Mouse (Mus musculus) hindbrain, embryonic 15.5 days (tissue): ENCODE results near the gene Tlr3. TPM values are rescaled to one million over a fixed set of nuclear protein-coding genes. Genes with fewer than 3 reads are reported as not detected.
A peak's percentile ranks its signal among the peaks of the same experiment; 100 is the strongest.

Source experiments
- ATAC-seq: fragments of 200-750 bp; cut with Nextera tagmentation; 2 replicates; pipeline ENCODE4 v1.8.0; 2017; ENCODE audit warnings: low read depth, moderate number of reproducible peaks, moderate TSS enrichment; ENCODE audit not compliant: low FRiP score
- H3K27ac ChIP-seq: fragments of 300-500 bp; sonication (generic); replicated peaks from 2 replicates; pipeline ENCODE4 v1.5.1; 2015; ENCODE audit warnings: mild to moderate bottlenecking, inconsistent platforms
- H3K27me3 ChIP-seq: fragments of 300-500 bp; sonication (generic); 2 replicates; pipeline ENCODE4 v1.6.1; 2015; ENCODE audit warnings: control low read depth, inconsistent platforms
- H3K36me3 ChIP-seq: fragments of 300-500 bp; sonication (generic); 2 replicates; pipeline ENCODE4 v1.6.1; 2015; ENCODE audit warnings: control low read depth, inconsistent platforms
- H3K4me1 ChIP-seq: fragments of 300-500 bp; sonication (generic); replicated peaks from 2 replicates; pipeline ENCODE4 v1.6.1; 2015; ENCODE audit warnings: control low read depth, inconsistent platforms
- H3K4me2 ChIP-seq: fragments of 300-500 bp; sonication (generic); 2 replicates; pipeline ENCODE4 v1.6.1; 2015; ENCODE audit warnings: moderate library complexity, mild to moderate bottlenecking, inconsistent platforms
- H3K4me3 ChIP-seq: fragments of 300-500 bp; sonication (generic); 2 replicates; pipeline ENCODE4 v1.5.1; 2015; ENCODE audit warnings: mild to moderate bottlenecking, inconsistent platforms
- H3K9ac ChIP-seq: fragments of 300-500 bp; sonication (generic); 2 replicates; pipeline ENCODE4 v1.6.1; 2015; ENCODE audit warnings: inconsistent platforms
- H3K9me3 ChIP-seq: fragments of 300-500 bp; sonication (generic); 2 replicates; pipeline ENCODE4 v1.6.1; 2016; ENCODE audit warnings: control low read depth, inconsistent platforms
- WGBS: fragments of 180-500 bp; shearing (Covaris S2); methylation state at CpG from one replicate; pipeline ENCODE4 v1.1.7; 2015; 5-methylcytosine and 5-hydroxymethylcytosine counted together
- polyA plus RNA-seq: library from polyadenylated mRNA; unstranded; fragments of >200 nt; fragmentation: Nextera tagmentation; extraction: Ambion mirVana; gene quantifications from 2 replicates; pipeline ENCODE4 v1.2.1, GENCODE M21; 2015

Tlr3 gene
- polyA plus RNA-seq: 0.74 and 1.4 TPM in 2 replicates

- Histone ChIP-seq H3K9me3 (no peaks in the 10 kb centered on the region), H3K27me3 (no peaks in the 10 kb centered on the region), H3K4me3 (peak within 1 kb of the TSS; percentile 33), H3K27ac (peak within 1 kb of the TSS; percentile 40; the same call in 1 of the 2 replicates), H3K4me1 (0 out of 2 replicates have a peak, but pooled peaks cover 4% of the 10 kb centered on the region), H3K36me3 (no peaks in the 10 kb centered on the region), H3K4me2 (peak within 1 kb of the TSS; percentile 55), H3K9ac (peak within 1 kb of the TSS; percentile 26)
- WGBS: 61% methylated on average over 2 of the region's 2 CpGs
- ATAC-seq: no peak
Observed at GRCm38 (mm10) chr8:45410882-45411281, at the start of gene Tlr3. TSS of gene Tlr3 (minus strand) at chr8:45411080.

GRCm38 (mm10) chr8:45457874-45458273 is 47.0 kb upstream of the Tlr3 start:
- no peaks in the 10 kb centered on the region for H3K9me3 ChIP-seq
- no peak overlapping the region for H3K4me3 ChIP-seq
- no peaks in the 10 kb centered on the region for H3K4me1 ChIP-seq
- no peak overlapping the region for H3K9ac ChIP-seq
- no peaks in the 10 kb centered on the region for H3K36me3 ChIP-seq
- no peaks in the 10 kb centered on the region for H3K27me3 ChIP-seq
- H3K4me2 ChIP-seq: no peak overlapping the region
- no peak overlapping the region for H3K27ac ChIP-seq
- ATAC-seq: no peak

GRCm38 (mm10) chr8:45454426-45454825 is 43.5 kb upstream of the Tlr3 start:
- Histone ChIP-seq H3K4me2 (no peak overlapping the region), H3K27ac (no peak overlapping the region), H3K9me3 (no peaks in the 10 kb centered on the region), H3K4me3 (no peak overlapping the region), H3K27me3 (no peaks in the 10 kb centered on the region), H3K9ac (no peak overlapping the region), H3K36me3 (no peaks in the 10 kb centered on the region), H3K4me1 (no peaks in the 10 kb centered on the region)
- 57% methylated on average over 6 of the region's 6 CpGs for WGBS
- ATAC-seq: peak; percentile 90

- H3K9me3 ChIP-seq: no peaks in the 10 kb centered on the region
- H3K27me3 ChIP-seq: no peaks in the 10 kb centered on the region
- no peak overlapping the region for H3K9ac ChIP-seq
- 89% methylated on average over 3 of the region's 3 CpGs for WGBS
- H3K4me3 ChIP-seq: no peak overlapping the region
- H3K36me3 ChIP-seq: no peaks in the 10 kb centered on the region
- H3K27ac ChIP-seq: no peak overlapping the region
- no peaks in the 10 kb centered on the region for H3K4me1 ChIP-seq
- no peak for ATAC-seq
- no peak overlapping the region for H3K4me2 ChIP-seq
Observed at GRCm38 (mm10) chr8:45452115-45452514, 41.2 kb upstream of the Tlr3 start.

- Histone ChIP-seq H3K9me3 (no peaks in the 10 kb centered on the region), H3K4me2 (no peak overlapping the region), H3K36me3 (no peaks in the 10 kb centered on the region), H3K9ac (no peak overlapping the region), H3K4me1 (no peaks in the 10 kb centered on the region), H3K27ac (no peak overlapping the region), H3K4me3 (no peak overlapping the region), H3K27me3 (no peaks in the 10 kb centered on the region)
- ATAC-seq: no peak
- 79% methylated on average over 3 of the region's 3 CpGs for WGBS
Observed at GRCm38 (mm10) chr8:45448842-45449241, 38.0 kb upstream of the Tlr3 start.

- Histone ChIP-seq H3K9me3 (no peaks in the 10 kb centered on the region), H3K27ac (no peak overlapping the region), H3K4me2 (no peak overlapping the region), H3K4me1 (no peaks in the 10 kb centered on the region), H3K36me3 (no peaks in the 10 kb centered on the region), H3K9ac (no peak overlapping the region), H3K27me3 (no peaks in the 10 kb centered on the region), H3K4me3 (no peak overlapping the region)
- ATAC-seq: peak; percentile 38; the same call in 1 of the 2 replicates
- WGBS: 72% methylated on average over 1 of the region's 1 CpGs
Observed at GRCm38 (mm10) chr8:45448257-45448656, 37.4 kb upstream of the Tlr3 start.

- peak overlapping the region; percentile 34 for H3K4me2 ChIP-seq
- no peak overlapping the region for H3K9ac ChIP-seq
- 4% methylated on average over 5 of the region's 5 CpGs for WGBS
- H3K27me3 ChIP-seq: no peaks in the 10 kb centered on the region
- H3K4me3 ChIP-seq: no peak overlapping the region
- no peaks in the 10 kb centered on the region for H3K9me3 ChIP-seq
- ATAC-seq: peak; percentile 81
- H3K27ac ChIP-seq: no peak overlapping the region
- H3K36me3 ChIP-seq: no peaks in the 10 kb centered on the region
- no peaks in the 10 kb centered on the region for H3K4me1 ChIP-seq
Observed at GRCm38 (mm10) chr8:45438899-45439535, 28.1 kb upstream of the Tlr3 start.

- no peak for ATAC-seq
- Histone ChIP-seq H3K27me3 (no peaks in the 10 kb centered on the region), H3K36me3 (no peaks in the 10 kb centered on the region), H3K9ac (no peak overlapping the region), H3K4me2 (no peak overlapping the region), H3K4me3 (no peak overlapping the region), H3K4me1 (no peaks in the 10 kb centered on the region), H3K9me3 (no peaks in the 10 kb centered on the region), H3K27ac (no peak overlapping the region)
- 94% methylated on average over 7 of the region's 7 CpGs for WGBS
Observed at GRCm38 (mm10) chr8:45420151-45420550, 9.3 kb upstream of the Tlr3 start.

GRCm38 (mm10) chr8:45414965-45415364 is 4.1 kb upstream of the Tlr3 start:
- ATAC-seq: no peak
- H3K4me1 ChIP-seq: 0 out of 2 replicates have a peak, but pooled peaks cover 3% of the 10 kb centered on the region
- no peak overlapping the region for H3K9ac ChIP-seq

GRCm38 (mm10) chr8:45410146-45410880 is 567 bp downstream of the Tlr3 start:
- Histone ChIP-seq H3K9me3 (no peaks in the 10 kb centered on the region), H3K36me3 (no peaks in the 10 kb centered on the region), H3K9ac (peak overlapping the region; percentile 26), H3K4me3 (peak overlapping the region; percentile 33), H3K4me2 (peak overlapping the region; percentile 55), H3K27ac (peak overlapping the region; percentile 40; the same call in 1 of the 2 replicates), H3K27me3 (no peaks in the 10 kb centered on the region), H3K4me1 (0 out of 2 replicates have a peak, but pooled peaks cover 4% of the 10 kb centered on the region)
- 11% methylated on average over 18 of the region's 18 CpGs for WGBS
- ATAC-seq: peak; percentile 91

More at GRCm38 (mm10) chr8:45414965-45415364, 4.1 kb upstream of the Tlr3 start:
- Histone ChIP-seq H3K4me3 (no peak overlapping the region), H3K4me2 (no peak overlapping the region), H3K27ac (no peak overlapping the region), H3K27me3 (no peaks in the 10 kb centered on the region), H3K36me3 (no peaks in the 10 kb centered on the region), H3K9me3 (no peaks in the 10 kb centered on the region)
- 81% methylated on average over 7 of the region's 7 CpGs for WGBS

- no peak overlapping the region for H3K9ac ChIP-seq
- peak overlapping the region; percentile 55 for H3K4me2 ChIP-seq
- peak overlapping the region; percentile 33 for H3K4me3 ChIP-seq
- no peaks in the 10 kb centered on the region for H3K9me3 ChIP-seq
- no peaks in the 10 kb centered on the region for H3K36me3 ChIP-seq
- H3K27ac ChIP-seq: no peak overlapping the region
- no peaks in the 10 kb centered on the region for H3K27me3 ChIP-seq
- WGBS: 56% methylated on average over 4 of the region's 4 CpGs
- 0 out of 2 replicates have a peak, but pooled peaks cover 4% of the 10 kb centered on the region for H3K4me1 ChIP-seq
- no peak for ATAC-seq
Observed at GRCm38 (mm10) chr8:45409702-45410101, 1.2 kb downstream of the Tlr3 start.

- no peaks in the 10 kb centered on the region for H3K27me3 ChIP-seq
Observed at GRCm38 (mm10) chr8:45383250-45383649, 27.6 kb downstream of the Tlr3 start.

More at GRCm38 (mm10) chr8:45383250-45383649, 27.6 kb downstream of the Tlr3 start:
- H3K36me3 ChIP-seq: no peaks in the 10 kb centered on the region
- H3K9me3 ChIP-seq: no peaks in the 10 kb centered on the region
- no peak overlapping the region for H3K4me3 ChIP-seq
- H3K4me2 ChIP-seq: no peak overlapping the region
- WGBS: 33% methylated on average over 1 of the region's 1 CpGs
- 0 out of 2 replicates have a peak, but pooled peaks have one; percentile 16 for ATAC-seq
- peaks cover 17% of the 10 kb centered on the region for H3K4me1 ChIP-seq
- no peak overlapping the region for H3K27ac ChIP-seq
- no peak overlapping the region for H3K9ac ChIP-seq
